Mouse (Mus musculus): ENCODE measurements around the gene Olfr1368. TPM values are rescaled to one million over a fixed set of nuclear protein-coding genes. Genes with fewer than 3 reads are reported as not detected.
A peak's percentile ranks its signal among the peaks of the same experiment; 100 is the strongest.
"Not testable (repeated sequence)": the region's sequence is repeated elsewhere in the genome, so short reads cannot be mapped to it uniquely, and the experiment has no call there.

The Olfr1368 gene
- polyA plus RNA-seq, 2 experiments from 2014 or later, result not detected

DNA sequence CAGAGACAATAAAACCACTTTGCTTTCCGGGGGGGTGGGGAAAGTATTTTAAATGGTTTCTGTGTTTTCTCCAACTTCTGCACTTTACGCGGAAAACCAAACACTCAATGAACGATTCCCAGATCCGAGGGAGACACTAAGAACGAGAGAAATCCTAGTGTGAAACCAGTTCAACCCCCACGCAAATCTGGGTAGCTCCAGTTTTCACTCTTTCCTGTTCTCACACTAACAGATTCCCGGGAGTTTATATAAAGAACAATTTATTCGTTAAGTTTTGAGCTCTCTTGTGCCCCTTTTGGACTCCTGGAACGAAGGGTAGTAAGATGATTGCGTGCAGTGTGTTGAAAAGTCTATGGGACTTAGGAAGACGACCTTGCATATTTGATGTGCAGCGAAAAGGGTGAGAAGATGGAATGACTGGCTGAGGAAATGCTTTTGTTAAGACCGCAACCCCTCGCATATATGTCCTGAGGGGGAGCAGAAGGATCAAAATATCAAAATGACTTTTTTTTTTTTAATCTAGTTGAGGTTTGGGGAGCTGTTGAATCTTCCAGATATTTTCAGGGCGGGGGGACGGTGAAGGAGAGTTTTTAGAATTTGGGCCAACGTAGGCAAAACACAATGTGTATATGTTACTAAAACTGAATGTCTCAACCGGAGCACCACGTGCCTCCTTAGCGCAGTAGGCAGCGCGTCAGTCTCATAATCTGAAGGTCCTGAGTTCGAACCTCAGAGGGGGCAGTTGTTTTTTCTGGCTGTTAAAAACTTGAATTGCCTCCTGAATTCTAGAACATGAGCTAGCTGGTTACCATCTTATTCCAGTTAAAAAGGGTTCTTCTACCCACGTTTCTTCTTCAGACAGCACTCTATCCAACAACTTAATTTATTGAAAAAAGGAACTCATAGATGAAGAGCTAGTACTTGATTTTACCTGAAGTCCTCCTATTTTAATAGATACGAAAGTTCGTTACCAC is 21.6 kb upstream of the Olfr1368 start:
- ATAC-seq, result peak; percentile 48

DNA sequence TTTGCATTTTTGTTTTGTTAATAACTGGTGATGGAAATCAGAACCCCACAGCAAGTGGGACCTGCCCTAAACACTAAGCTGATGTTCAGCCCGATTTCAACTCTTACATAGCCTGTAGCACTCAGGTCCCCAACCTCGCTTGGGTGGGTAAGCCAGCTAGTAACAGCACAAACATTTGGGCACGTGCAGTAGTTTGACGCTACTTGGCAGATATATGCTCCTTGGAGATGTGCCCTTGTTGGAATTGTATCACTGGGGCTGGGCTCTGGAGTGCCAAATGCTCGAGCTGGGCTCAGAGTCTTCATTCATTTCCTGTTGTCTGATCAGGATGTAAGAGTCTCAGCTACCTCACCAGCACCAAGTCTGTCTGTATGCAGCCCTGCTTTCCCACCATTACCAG is 16.9 kb upstream of the Olfr1368 start:
- ATAC-seq, result no peak

DNA sequence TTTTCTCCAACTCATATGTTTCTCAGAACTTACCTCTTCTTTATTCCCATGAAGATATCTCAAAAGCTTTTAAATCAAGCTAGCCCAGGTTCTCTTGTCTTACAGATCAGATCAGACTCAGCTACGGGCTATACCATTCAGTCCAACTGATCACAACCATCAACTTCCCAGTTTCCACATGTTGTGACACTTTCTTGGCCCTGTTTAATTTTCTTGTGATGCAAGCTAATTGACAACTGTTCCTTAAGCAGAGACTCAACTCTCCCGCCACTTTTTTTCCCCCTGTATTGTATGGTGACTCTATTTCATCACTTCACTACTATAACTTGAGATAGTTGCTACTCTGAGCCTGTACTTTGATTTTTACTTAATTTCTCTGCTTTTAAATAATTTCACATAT is 15.9 kb upstream of the Olfr1368 start:
- peak; percentile 2 for ATAC-seq

DNA sequence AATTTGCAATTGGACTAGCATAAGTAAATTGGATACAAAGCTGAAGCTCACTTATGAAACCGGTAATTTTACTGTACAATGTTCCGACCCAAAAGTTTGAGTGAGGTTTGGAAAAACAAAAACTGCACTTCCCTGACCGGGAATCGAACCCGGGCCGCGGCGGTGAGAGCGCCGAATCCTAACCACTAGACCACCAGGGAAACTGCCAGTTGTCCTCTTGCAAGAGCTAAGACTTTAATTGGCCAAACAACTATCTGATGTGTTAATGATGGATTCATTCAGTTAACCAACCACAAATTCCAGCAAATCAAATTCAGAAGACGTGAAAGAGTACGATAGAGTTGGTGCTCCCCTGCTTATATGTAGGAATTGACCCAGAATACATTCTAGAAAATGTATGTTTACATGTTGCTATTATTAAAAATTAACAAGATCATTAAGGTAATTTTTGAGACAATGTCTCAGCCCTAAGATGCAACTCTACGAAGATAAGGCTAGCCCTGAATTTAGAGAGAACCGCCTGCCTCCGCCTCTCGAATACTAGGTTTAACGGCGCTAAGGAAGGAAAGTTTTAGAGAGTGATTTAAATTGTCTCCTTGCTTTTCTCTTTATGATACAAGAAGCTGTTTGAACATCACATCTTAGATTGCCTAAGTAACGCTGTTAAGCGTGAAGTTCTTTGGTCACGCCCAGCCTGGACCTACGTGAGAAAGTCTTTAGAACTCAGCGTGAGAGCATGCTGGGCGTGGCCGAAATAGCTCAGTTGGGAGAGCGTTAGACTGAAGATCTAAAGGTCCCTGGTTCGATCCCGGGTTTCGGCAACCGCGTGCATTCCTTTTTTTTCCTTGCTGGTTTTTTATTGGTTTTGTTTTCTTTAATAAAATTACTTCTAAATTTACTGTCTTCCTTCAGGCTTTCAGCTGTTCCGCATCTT is 15.3 kb upstream of the Olfr1368 start:
- peak; percentile 74 for ATAC-seq

DNA sequence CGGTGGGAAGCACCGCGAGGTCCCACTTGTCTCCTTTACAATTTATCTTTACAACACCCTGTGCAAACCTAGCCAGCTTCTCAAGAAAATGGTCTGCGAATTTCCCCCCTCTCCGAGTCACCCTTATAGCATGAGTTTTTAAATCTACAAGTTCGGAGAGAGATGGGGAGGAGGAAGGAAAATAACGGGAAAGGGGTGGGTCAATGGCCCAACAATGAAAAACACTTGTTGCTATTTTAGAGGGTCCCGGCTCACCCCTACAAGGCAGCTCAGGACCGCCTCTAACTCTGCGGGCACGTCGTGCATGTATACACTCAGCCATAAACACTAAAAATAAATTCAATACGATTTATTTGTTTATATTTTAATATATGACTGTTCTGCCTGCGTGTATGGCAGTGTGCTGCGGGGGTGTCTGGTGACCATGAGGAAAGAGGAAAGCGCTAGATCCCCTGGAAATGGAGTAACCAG is 14.4 kb upstream of the Olfr1368 start:
- no peak for ATAC-seq

DNA sequence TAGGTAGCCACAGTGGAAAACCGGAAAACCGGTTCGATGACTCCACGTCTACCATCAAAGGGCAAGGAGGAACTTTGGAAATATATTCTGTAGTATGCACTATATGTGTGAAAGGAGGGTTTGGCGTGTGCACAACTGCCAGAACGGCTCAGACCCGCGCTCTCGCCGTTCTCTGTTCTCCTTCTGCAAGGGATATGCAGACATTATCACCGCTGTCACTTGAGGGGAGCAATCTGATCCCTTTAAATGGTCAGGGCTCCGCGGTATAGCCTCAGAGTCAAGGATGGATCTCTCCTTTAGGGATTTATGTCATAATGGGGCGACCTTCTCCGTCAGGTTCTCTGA is 13.8 kb upstream of the Olfr1368 start:
- peak; percentile 18 for ATAC-seq

DNA sequence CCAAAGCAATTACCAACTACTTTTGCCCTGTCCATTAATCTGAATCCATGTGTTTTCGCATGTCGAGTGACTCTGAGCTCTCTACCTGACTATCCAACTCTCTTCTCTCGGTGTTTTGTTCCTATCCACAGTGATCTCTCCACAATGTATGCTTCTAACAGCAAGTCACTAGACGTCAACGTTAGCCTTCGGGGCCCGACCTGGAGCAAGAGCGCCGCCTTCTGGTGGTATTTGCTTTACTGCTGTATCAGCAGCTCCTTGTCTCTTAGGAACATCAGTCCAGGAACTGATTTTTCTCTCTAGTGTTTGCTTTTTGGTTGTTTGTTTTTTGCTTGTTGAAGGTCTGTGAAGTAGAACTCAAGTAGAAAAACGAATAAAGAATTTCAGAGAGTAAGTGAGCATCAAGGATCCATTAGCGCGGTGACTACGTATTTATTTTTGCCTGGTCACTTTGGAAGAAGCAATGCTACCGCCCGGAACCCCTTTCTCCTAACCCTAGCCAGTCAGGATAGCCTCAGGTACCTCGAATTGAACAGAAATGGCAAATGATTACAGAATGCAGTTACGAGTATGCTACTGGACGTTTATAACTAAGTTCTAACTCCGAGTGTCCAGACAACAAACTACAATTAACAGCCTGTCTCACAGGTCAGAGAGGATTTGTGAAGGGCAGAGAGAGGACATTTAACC is 13.3 kb upstream of the Olfr1368 start:
- ATAC-seq, result peak; percentile 56

DNA sequence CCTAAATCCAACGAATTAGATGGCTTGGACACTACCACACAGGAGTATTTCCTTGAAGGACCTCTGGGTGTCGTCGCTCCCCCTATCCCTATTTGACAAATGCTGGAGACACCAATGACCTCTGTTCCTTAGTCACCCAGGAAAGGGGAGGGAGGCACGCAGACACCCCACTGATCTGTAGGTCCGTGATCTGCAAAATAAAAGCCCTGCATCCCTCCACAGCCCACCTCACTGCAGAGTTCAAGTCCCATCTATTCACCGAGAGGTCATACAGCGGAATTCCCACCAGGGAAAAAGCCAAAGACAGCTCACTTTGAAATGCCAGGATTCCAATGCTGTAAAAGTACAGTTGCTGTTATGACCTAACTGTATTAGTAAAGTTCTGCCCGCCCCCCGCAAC is 12.4 kb upstream of the Olfr1368 start:
- no peak for ATAC-seq

DNA sequence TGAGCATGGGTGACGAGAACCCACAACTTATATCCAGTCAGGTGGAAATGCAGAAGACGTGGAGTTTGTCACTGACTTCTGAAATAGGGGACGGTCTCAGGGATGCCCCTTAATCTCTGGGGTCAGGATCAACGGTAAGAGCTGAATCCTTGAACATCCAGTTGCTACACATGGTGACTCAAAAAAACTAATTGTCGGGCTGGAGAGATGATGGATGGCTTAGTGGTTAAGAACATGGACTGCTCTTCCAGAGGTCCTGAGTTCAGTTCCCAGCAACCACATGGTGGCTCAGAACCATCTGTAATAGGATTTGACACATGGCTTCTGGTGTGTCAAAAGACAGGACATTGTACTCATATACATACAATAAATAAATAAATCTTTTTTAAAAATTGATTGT is 10.2 kb upstream of the Olfr1368 start:
- no peak for ATAC-seq

DNA sequence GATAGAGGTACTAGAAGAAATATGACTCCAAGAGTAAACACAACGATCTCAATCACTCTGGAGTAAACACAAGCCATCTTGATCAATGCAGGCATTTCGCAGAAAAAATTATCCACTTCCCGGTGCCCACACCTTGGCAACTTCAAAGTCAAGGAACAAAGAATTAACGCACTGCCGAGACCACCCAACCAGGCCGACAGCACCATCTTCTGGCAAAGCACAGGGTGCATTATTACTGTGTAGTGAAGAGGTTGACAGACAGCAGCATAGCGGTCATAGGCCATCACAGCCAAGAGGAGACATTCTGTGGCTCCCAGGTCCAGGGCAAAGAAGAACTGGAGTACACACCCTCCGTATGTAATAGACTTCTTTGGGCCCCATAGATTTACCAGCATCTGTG is 3.2 kb downstream of the Olfr1368 start:
- ATAC-seq, result no peak

DNA sequence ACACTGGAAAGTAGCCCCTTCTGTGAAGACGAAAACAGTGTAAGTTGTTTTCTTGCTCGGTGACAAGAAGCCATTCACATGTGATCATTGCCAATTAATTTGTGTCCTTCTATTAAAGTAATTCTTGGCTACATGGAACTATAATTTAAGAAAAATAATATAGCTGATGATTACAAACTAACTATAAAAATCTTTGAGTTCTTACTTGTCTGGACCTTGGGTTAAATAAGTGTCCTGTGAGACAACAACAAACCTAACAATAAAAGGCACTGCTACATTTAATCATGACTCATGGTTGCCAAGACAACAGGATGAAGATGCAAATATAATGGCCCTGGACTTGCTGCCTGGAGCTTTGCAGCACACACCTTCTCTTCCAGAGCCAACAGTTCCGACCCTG is 16.3 kb downstream of the Olfr1368 start, which contains the start of gene Olfr263:
Gene Olfr263 (plus strand): TSS at position 301 of the 400 bp plus-strand sequence.
- not testable (repeated sequence) for ATAC-seq

DNA sequence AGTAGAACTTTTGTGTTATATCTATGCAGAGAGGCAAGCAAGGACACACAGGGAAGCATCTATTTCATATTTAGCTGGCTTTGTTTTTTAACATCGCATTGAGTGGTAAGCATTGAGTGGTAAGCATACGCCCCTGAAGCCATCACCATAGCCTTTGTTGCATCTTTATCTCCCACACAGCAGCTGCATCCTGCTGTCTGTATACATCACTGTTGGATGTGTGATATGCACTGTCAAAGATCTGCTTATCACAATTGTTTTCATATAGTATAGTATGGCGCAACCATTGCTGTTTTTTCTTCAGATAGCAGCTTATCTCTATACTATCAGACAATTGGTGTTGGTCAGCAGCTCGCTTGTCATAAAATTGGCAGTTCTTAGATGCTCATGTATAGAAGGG is 31.5 kb downstream of the Olfr1368 start:
- ATAC-seq, result no peak

DNA sequence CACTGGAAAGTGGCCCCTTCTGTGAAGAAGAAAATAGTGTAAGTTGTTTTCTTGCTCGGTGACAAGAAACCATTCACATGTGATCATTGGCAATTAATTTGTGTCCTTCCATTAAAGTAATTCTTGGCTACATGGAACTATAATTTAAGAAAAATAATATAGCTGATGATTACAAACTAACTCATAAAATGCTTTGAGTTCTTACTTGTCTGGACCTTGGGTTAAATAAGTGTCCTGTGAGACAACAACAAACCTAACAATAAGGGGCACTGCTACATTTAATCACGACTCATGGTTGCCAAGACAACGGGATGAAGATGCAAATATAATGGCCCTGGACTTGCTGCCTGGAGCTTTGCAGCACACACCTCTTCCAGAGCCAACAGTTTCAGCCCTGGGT is 34.5 kb downstream of the Olfr1368 start, which contains the start of gene Olfr1369-ps1:
Gene Olfr1369-ps1 (plus strand): TSS at position 301 of the 400 bp plus-strand sequence.
- not testable (repeated sequence) for ATAC-seq

DNA sequence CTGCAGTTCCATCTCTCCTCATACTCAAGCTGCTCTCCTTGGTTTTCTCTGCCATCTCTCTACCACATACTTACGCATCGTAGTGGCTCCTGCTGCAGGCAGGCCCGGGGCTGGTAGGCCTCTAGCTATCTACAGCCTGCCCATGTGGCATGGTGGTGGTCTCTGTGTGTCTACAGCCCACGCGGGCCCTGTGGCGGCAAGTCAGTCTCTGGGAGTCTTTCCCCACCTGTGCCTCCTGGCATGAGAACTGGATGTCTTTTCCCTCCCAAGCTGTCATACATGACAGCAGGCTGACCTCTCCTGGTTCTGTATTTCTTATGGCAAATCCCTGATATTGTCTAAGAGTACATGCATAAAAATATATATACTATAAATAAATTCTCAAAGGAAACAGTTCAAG is 35.2 kb downstream of the Olfr1368 start:
- no peak for ATAC-seq

DNA sequence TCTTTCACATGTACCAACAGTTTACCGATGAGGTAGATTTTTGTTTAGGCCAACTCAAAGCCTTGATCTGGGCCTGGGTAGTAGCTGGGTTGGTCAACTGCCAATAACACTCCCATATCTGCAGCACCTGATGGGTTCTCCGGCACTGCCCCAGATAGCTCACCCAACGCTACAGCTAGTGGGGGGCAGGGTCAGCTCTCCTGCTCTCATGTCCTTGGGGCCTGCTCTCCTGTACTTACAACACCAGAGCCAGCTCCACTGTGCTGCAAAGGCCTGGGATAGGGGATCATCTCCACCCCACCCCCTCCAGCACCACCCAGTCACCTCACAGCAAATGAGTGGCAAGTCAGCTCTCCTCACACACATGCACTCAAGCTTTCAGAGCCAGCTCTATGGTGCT is 35.9 kb downstream of the Olfr1368 start:
- ATAC-seq, result no peak

Other genes with a start within 250 kb of the Olfr1368 start
- not detected for gene Olfr1370, start 70.9 kb downstream of the Olfr1368 start, polyA plus RNA-seq (2017; shearing (Covaris generic))
- gene Olfr1369-ps1, start 34.4 kb downstream of the Olfr1368 start, polyA plus RNA-seq (2017; shearing (Covaris generic)), result under 1 TPM in 1 of 2 experiments, not detected in 1; 0.27 TPM
- not detected for gene Olfr263, start 16.2 kb downstream of the Olfr1368 start, polyA plus RNA-seq (2017; shearing (Covaris generic))
- gene Trim27, start 33.6 kb upstream of the Olfr1368 start, polyA plus RNA-seq (2017; shearing (Covaris generic)), result 10 to 100 TPM; 10.5 to 13.5 TPM
- gene Gpx5, start 146.9 kb upstream of the Olfr1368 start, polyA plus RNA-seq (2017; shearing (Covaris generic)), result not detected
- not detected for gene Gpx6, start 166.3 kb upstream of the Olfr1368 start, polyA plus RNA-seq (2017; shearing (Covaris generic))
- not detected for gene Olfr1367, start 201.0 kb upstream of the Olfr1368 start, polyA plus RNA-seq (2017; shearing (Covaris generic))
- gene Zscan12, start 217.0 kb upstream of the Olfr1368 start, polyA plus RNA-seq (2017; shearing (Covaris generic)), result 10 to 100 TPM in 1 of 2 experiments, 1 to 10 TPM in 1; 7.7 to 10.6 TPM